Mouse (Mus musculus) forebrain, embryonic 16.5 days (tissue): ENCODE results near the gene Pdgfb. TPM values are rescaled to one million over a fixed set of nuclear protein-coding genes. Genes with fewer than 3 reads are reported as not detected.
A peak's percentile ranks its signal among the peaks of the same experiment; 100 is the strongest.

Source experiments
- ATAC-seq: fragments of 200-750 bp; cut with Nextera tagmentation; 2 replicates; pipeline ENCODE4 v1.8.0; 2017; ENCODE audit warnings: mild to moderate bottlenecking, moderate library complexity
- H3K27ac ChIP-seq: fragments of 300-500 bp; sonication (generic); 2 replicates; pipeline ENCODE4 v1.5.1; 2014; ENCODE audit warnings: low read length, control low read depth
- H3K27me3 ChIP-seq: fragments of 300-500 bp; sonication (generic); replicated peaks from 2 replicates; pipeline ENCODE4 v1.6.1; 2014; ENCODE audit warnings: low read length; ENCODE audit not compliant: control insufficient read depth, insufficient read depth
- H3K36me3 ChIP-seq: fragments of 300-500 bp; sonication (generic); 2 replicates; pipeline ENCODE4 v1.6.1; 2014; ENCODE audit not compliant: control insufficient read depth, insufficient read depth
- H3K4me1 ChIP-seq: fragments of 300-500 bp; sonication (generic); replicated peaks from 2 replicates; pipeline ENCODE4 v1.6.1; 2014; ENCODE audit warnings: low read length; ENCODE audit not compliant: control insufficient read depth, insufficient read depth
- H3K4me2 ChIP-seq: fragments of 300-500 bp; sonication (generic); 2 replicates; pipeline ENCODE4 v1.6.1; 2014; ENCODE audit warnings: mild to moderate bottlenecking, low read length, control low read depth
- H3K4me3 ChIP-seq: fragments of 300-500 bp; sonication (generic); replicated peaks from 2 replicates; pipeline ENCODE4 v1.5.1; 2014; ENCODE audit warnings: mild to moderate bottlenecking, low read length, control low read depth
- H3K9ac ChIP-seq: fragments of 300-500 bp; sonication (generic); replicated peaks from 2 replicates; pipeline ENCODE4 v1.6.1; 2014; ENCODE audit warnings: low read depth, low read length, control low read depth
- H3K9me3 ChIP-seq: fragments of 300-500 bp; sonication (generic); 2 replicates; pipeline ENCODE4 v1.6.1; 2016; ENCODE audit warnings: low read length; ENCODE audit not compliant: control insufficient read depth
- WGBS: fragments of 180-500 bp; shearing (Covaris S2); extraction: QIAGEN DNeasy Blood & Tissue Kit; methylation state at CpG from one replicate; pipeline ENCODE4 v1.1.7; 2014; 5-methylcytosine and 5-hydroxymethylcytosine counted together
- polyA plus RNA-seq: library from polyadenylated mRNA; unstranded; fragments of >200 nt; fragmentation: Nextera tagmentation; extraction: Ambion mirVana; gene quantifications from 2 replicates; pipeline ENCODE4 v1.2.1, GENCODE M21; 2015

Pdgfb gene
- polyA plus RNA-seq, 1 experiment from 2014 or later, result 3.6 TPM

DNA sequence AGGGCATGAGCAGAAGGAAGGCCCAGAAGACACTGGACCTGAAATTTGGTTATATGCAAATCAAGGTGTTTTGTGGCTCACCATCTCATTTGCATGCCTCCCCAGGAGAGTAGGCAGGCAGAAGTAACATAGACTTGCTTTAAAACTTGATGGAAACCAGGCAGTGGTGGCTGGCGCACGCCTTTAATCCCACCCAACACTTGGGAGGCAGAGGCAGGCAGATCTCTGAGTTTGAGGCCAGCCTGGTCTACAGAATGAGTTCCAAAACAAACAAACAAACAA is 23.3 kb upstream of the Pdgfb start:
- H3K4me3 ChIP-seq, result no peak overlapping the region
- H3K27ac ChIP-seq, result no peak overlapping the region
- no peaks in the 10 kb centered on the region for H3K36me3 ChIP-seq
- 97% methylated on average over 2 of the region's 2 CpGs for whole genome bisulfite sequencing
- no peaks in the 10 kb centered on the region for H3K27me3 ChIP-seq
- H3K4me1 ChIP-seq, result no peaks in the 10 kb centered on the region
- ATAC-seq, result no peak
- H3K9ac ChIP-seq, result no peak overlapping the region
- H3K9me3 ChIP-seq, result peaks cover 3% of the 10 kb centered on the region
- H3K4me2 ChIP-seq, result no peak overlapping the region

DNA sequence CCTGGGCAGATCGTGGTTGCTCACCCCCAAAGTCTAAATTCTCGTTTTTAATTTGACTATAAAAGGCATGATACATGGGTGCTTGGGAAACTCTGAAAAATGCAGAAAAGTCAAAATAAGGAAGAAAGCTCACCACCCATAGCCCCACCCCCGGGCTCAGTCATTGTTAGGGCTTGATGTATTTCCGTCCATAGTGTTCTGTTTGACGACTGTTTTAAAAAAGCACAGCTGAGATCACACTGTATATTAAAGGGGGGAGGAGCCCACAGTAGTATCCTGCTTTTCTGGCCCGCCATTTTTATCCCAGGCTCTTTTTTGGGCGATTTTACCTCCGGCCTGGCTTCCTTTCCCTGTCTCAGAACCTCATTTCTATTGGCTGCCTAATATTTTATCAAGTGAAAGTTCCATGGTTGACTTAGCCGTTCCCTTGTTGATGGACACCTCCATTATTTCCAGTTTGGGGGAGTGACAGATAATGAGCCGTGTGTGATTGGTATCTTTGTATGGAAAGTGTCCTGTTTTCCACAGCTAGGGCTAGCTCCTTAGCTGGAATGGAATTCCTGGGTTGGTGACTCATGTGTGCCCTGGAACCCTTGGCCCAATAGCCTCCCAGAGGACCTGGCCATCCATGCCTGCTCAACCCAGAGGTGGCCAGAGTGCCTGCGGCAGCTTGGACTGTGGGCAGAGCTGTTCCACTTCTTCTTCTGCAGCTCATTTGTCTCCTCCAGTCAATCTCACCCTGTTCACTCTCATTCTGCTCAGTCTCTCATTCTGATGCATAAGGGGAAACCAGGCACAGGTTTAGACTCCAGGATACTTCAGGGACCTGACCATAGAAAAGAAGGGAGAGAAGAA is 22.7 kb upstream of the Pdgfb start:
- H3K27ac ChIP-seq, result no peak overlapping the region
- no peak overlapping the region for H3K4me3 ChIP-seq
- no peaks in the 10 kb centered on the region for H3K36me3 ChIP-seq
- peaks cover 3% of the 10 kb centered on the region for H3K9me3 ChIP-seq
- no peak for ATAC-seq
- 75% methylated on average over 11 of the region's 11 CpGs for WGBS
- H3K4me1 ChIP-seq, result no peaks in the 10 kb centered on the region
- no peak overlapping the region for H3K9ac ChIP-seq
- no peaks in the 10 kb centered on the region for H3K27me3 ChIP-seq
- no peak overlapping the region for H3K4me2 ChIP-seq

DNA sequence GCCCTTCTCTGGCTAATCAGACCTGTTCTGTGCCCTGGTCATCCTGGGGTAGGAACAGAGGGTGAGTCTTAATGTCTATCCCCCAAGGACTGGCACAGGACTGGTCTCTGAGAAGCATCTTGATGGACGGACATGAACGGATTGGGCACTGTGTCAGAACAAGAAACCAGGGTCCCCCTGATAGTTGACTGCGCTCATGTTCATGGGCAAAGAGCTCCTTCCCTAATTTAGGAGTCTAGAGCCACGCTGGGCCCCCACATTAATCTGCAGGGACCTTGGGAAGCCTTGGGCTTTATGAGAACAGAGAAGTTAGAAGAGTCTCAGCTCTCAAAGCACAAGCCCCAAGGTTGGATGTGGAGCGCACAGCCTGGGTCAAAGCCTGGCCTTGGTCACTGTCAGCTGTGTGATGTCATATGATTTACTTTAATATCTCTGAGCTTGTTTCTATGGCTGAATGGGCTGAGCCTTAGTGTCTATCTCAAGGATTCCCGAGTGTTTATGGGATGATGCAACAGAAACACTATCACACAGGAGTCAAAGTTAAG is 20.6 kb upstream of the Pdgfb start:
- ATAC-seq, result no peak
- Histone ChIP-seq H3K9me3 (peaks cover 3% of the 10 kb centered on the region), H3K4me2 (no peak overlapping the region), H3K4me3 (no peak overlapping the region), H3K27ac (no peak overlapping the region), H3K4me1 (no peaks in the 10 kb centered on the region), H3K36me3 (no peaks in the 10 kb centered on the region), H3K27me3 (no peaks in the 10 kb centered on the region), H3K9ac (no peak overlapping the region)
- WGBS, result 81% methylated on average over 6 of the region's 6 CpGs

DNA sequence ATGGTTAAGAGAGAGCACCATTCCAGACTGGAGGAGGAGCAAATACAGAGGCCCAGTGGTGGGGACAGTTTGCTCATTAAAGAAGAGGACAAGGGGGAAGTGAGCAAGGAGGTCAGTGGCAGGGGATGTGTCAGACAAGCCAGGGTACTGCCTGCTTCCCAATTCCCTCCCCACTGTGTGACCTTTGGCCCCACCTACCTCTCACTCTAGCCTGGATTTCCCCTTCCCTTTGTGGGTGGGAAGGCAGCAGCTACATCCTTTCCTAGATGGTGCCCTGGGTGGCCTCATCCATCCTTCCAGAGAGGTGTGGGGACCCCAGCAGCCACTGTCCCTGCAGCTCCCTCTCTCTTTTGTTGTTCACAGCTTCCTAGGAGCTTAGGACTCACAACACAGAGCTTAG is 20.1 kb upstream of the Pdgfb start:
- H3K4me3 ChIP-seq, result no peak overlapping the region
- H3K27me3 ChIP-seq, result no peaks in the 10 kb centered on the region
- no peak overlapping the region for H3K27ac ChIP-seq
- H3K4me1 ChIP-seq, result no peaks in the 10 kb centered on the region
- H3K4me2 ChIP-seq, result no peak overlapping the region
- H3K9me3 ChIP-seq, result peaks cover 3% of the 10 kb centered on the region
- H3K36me3 ChIP-seq, result no peaks in the 10 kb centered on the region
- no peak for ATAC-seq
- H3K9ac ChIP-seq, result no peak overlapping the region

DNA sequence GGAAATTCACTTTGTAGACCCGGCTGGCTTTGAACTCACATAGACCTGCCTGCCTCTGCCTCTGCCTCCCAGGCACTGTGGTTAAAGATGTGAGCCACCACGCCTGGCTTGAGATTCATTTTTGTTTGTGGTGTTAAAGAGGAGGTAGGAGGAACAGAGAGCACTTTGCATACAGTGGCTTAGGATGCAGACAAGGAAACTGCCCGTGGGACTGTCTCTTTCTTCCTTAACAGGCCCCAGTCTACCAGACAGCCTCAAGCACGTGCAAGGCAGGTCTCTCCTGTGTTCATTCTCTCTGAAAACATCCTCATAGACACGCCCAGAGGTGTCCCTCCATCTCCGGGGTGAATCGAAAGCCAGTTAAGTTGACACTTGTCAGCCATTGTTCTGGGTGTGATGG is 19.6 kb upstream of the Pdgfb start:
- ATAC-seq, result no peak

DNA sequence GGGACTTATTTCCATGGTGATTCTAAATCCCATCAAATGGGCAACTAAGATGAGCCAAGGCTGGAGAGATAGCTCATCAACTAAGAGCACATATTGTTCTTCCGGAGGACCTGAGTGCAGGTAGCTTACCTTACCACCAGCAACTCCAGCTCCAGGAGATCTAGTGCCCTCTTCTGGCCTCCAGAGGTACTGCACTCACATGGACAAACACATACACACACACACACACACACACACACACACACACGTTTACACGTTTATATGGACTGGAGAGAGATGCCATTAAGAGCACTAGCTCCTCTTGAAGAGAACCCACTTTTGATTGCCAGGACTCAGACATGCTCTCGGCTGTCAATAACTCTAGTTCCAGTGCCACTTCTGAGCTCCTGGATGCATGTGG is 16.4 kb upstream of the Pdgfb start:
- WGBS, result 81% methylated on average over 4 of the region's 4 CpGs
- Histone ChIP-seq H3K9ac (no peak overlapping the region), H3K4me3 (no peak overlapping the region), H3K9me3 (no peaks in the 10 kb centered on the region), H3K4me2 (no peak overlapping the region), H3K27ac (no peak overlapping the region), H3K27me3 (no peaks in the 10 kb centered on the region), H3K36me3 (no peaks in the 10 kb centered on the region), H3K4me1 (no peaks in the 10 kb centered on the region)
- ATAC-seq, result no peak

More for the DNA sequence above, 19.6 kb upstream of the Pdgfb start:
- Histone ChIP-seq H3K9ac (no peak overlapping the region), H3K27me3 (no peaks in the 10 kb centered on the region), H3K36me3 (no peaks in the 10 kb centered on the region), H3K9me3 (peaks cover 3% of the 10 kb centered on the region), H3K4me3 (no peak overlapping the region), H3K27ac (no peak overlapping the region), H3K4me2 (no peak overlapping the region), H3K4me1 (no peaks in the 10 kb centered on the region)
- 71% methylated on average over 7 of the region's 7 CpGs for WGBS

DNA sequence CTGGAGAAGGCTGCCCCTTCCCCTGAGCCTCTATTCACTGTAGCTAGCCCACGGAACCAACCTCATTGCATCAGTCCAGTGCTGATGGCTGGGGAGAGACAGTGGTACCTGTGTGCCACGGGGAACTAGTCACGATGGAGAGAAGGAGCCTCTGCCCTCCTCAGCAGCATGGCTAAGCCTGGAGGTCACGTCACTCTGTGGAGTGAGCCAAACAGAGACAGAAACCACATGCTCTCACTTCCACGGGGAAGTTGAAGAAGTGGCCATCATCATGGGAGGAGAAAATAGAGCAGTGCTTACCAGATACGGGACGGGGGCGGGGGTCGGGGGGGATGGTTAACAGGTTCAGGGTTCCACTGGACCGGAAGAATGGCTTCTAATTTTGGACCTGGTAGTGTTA is 15.6 kb upstream of the Pdgfb start:
- WGBS, result 92% methylated on average over 10 of the region's 10 CpGs
- ATAC-seq, result no peak
- no peaks in the 10 kb centered on the region for H3K9me3 ChIP-seq

DNA sequence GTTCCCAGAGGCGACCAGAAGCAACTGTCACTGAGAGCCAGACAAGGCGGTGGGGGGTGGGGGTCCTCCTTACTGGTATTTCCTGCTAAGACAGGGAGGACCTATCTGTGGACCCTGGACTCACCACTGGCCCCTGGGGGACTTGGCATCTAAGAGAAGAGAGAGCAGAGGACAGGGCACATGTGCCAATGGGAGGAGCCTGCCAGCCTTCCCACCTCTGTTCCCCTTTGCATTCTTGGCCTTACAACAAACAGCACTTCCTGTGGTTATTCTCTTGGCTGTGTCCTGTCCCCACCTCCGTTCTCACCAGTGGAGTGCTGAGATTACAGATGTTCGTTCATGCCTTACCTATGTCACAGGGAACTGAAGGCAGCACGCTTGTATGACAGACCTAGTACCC is 14.1 kb upstream of the Pdgfb start:
- Histone ChIP-seq H3K9ac (no peak overlapping the region), H3K9me3 (no peaks in the 10 kb centered on the region), H3K4me2 (no peak overlapping the region), H3K27ac (no peak overlapping the region), H3K27me3 (no peaks in the 10 kb centered on the region), H3K4me3 (no peak overlapping the region), H3K36me3 (no peaks in the 10 kb centered on the region), H3K4me1 (peaks cover 8% of the 10 kb centered on the region)
- ATAC-seq, result no peak
- WGBS, result 84% methylated on average over 5 of the region's 5 CpGs

More for the DNA sequence above, 15.6 kb upstream of the Pdgfb start:
- Histone ChIP-seq H3K36me3 (no peaks in the 10 kb centered on the region), H3K4me3 (no peak overlapping the region), H3K27me3 (no peaks in the 10 kb centered on the region), H3K27ac (no peak overlapping the region), H3K9ac (no peak overlapping the region), H3K4me2 (no peak overlapping the region), H3K4me1 (0 out of 2 replicates have a peak, but pooled peaks cover under 1% of the 10 kb centered on the region)

DNA sequence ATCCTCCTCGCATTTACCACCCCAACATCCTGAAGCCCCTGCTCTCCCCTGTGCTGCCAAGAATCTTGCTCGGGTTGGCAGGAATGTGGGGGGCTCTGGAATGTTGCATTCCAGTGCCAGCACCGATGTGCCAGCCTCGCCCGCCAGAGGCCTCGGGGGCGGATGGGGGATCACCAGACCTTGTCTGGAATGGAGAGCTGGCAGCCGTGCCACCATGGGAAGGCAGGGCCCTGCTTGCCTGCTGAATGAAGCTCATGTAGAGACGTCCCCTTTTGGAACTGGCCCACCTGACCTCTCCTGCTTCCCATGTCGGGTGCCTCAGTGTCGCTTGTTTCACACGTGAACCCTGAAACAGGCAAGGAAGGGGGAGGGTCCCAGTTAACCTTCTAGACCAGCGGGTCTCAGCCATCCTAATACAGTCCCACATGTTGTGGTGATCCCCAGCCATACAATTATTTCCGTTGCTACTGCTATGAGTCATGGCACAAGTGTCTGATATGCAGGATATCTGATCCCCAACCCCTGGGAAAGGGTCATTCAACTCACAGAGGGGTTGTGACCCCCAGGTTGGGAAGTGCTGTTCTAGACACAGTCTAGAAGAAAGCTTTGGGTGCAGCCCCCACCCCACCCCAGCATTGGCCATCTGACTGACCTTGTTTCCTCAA is 12.0 kb upstream of the Pdgfb start:
- Histone ChIP-seq H3K36me3 (no peaks in the 10 kb centered on the region), H3K4me3 (no peak overlapping the region), H3K27me3 (no peaks in the 10 kb centered on the region), H3K9ac (no peak overlapping the region), H3K4me2 (no peak overlapping the region), H3K27ac (no peak overlapping the region), H3K9me3 (no peaks in the 10 kb centered on the region), H3K4me1 (peaks cover 8% of the 10 kb centered on the region)
- 59% methylated on average over 14 of the region's 14 CpGs for WGBS
- peak; percentile 49; the same call in 1 of the 2 replicates for ATAC-seq
